Mouse (Mus musculus) neural tube, embryonic 14.5 days (tissue): ENCODE results near the gene Hk3. TPM values are rescaled to one million over a fixed set of nuclear protein-coding genes. Genes with fewer than 3 reads are reported as not detected.

Source experiments
- ATAC-seq: fragments of 200-750 bp; cut with Nextera tagmentation; 2 replicates; pipeline ENCODE4 v1.8.0; 2017; ENCODE audit warnings: low read depth, mild to moderate bottlenecking, moderate TSS enrichment, moderate library complexity
- H3K27ac ChIP-seq: fragments of 300-500 bp; sonication (generic); 2 replicates; pipeline ENCODE4 v1.5.1; 2014; ENCODE audit warnings: low read depth, mild to moderate bottlenecking, control low read depth, low read length, moderate library complexity, mixed read lengths
- H3K27me3 ChIP-seq: fragments of 300-500 bp; sonication (generic); 2 replicates; pipeline ENCODE4 v1.6.1; 2014; ENCODE audit warnings: low read length; ENCODE audit not compliant: control insufficient read depth, insufficient read depth
- H3K36me3 ChIP-seq: fragments of 300-500 bp; sonication (generic); 2 replicates; pipeline ENCODE4 v1.6.1; 2014; ENCODE audit warnings: low read length, mixed read lengths; ENCODE audit not compliant: control insufficient read depth, insufficient read depth
- H3K4me1 ChIP-seq: fragments of 300-500 bp; sonication (generic); 2 replicates; pipeline ENCODE4 v1.6.1; 2014; ENCODE audit warnings: low read length; ENCODE audit not compliant: control insufficient read depth, insufficient read depth
- H3K4me2 ChIP-seq: fragments of 300-500 bp; sonication (generic); 2 replicates; pipeline ENCODE4 v1.6.1; 2014; ENCODE audit warnings: mild to moderate bottlenecking, low read depth, low read length, control low read depth
- H3K4me3 ChIP-seq: fragments of 300-500 bp; sonication (generic); 2 replicates; pipeline ENCODE4 v1.5.1; 2014; ENCODE audit warnings: low read depth, low read length, control low read depth, mixed read lengths
- H3K9ac ChIP-seq: fragments of 300-500 bp; sonication (generic); replicated peaks from 2 replicates; pipeline ENCODE4 v1.6.1; 2014; ENCODE audit warnings: low read depth, mild to moderate bottlenecking, control low read depth, low read length, mixed read lengths
- H3K9me3 ChIP-seq: fragments of 300-500 bp; sonication (generic); 2 replicates; pipeline ENCODE4 v1.6.1; 2016; ENCODE audit warnings: low read length; ENCODE audit not compliant: control insufficient read depth
- WGBS: fragments of 180-500 bp; shearing (Covaris S2); extraction: QIAGEN DNeasy Blood & Tissue Kit; methylation state at CpG from one replicate; pipeline ENCODE4 v1.1.7; 2014; 5-methylcytosine and 5-hydroxymethylcytosine counted together
- polyA plus RNA-seq: library from polyadenylated mRNA; unstranded; fragments of >200 nt; fragmentation: Nextera tagmentation; extraction: Ambion mirVana; gene quantifications from 2 replicates; pipeline ENCODE4 v1.2.1, GENCODE M21; 2014

Gene Hk3
- polyA plus RNA-seq: 0.13 and 1.0 TPM in 2 replicates

- Histone ChIP-seq H3K27me3 (no peaks in the 10 kb centered on the region), H3K9ac (no peak within 1 kb of the TSS), H3K4me2 (no peak within 1 kb of the TSS), H3K36me3 (no peaks in the 10 kb centered on the region), H3K9me3 (no peaks in the 10 kb centered on the region), H3K4me3 (no peak within 1 kb of the TSS), H3K4me1 (no peaks in the 10 kb centered on the region), H3K27ac (no peak within 1 kb of the TSS)
- no peak for ATAC-seq
- 91% methylated on average over 13 of the region's 13 CpGs for WGBS
Observed at GRCm38 (mm10) chr13:55021194-55021779, at the start of gene Hk3. Gene Hk3, minus strand, starts transcription at chr13:55021385.

- no peaks in the 10 kb centered on the region for H3K9me3 ChIP-seq
- no peak overlapping the region for H3K4me2 ChIP-seq
- H3K36me3 ChIP-seq: no peaks in the 10 kb centered on the region
- 71% methylated on average over 7 of the region's 7 CpGs for WGBS
- no peak overlapping the region for H3K4me3 ChIP-seq
- H3K27me3 ChIP-seq: no peaks in the 10 kb centered on the region
- no peaks in the 10 kb centered on the region for H3K4me1 ChIP-seq
- no peak overlapping the region for H3K27ac ChIP-seq
- no peak overlapping the region for H3K9ac ChIP-seq
- ATAC-seq: no peak
Observed at GRCm38 (mm10) chr13:55069719-55070118, 48.5 kb upstream of the Hk3 start.

DNA sequence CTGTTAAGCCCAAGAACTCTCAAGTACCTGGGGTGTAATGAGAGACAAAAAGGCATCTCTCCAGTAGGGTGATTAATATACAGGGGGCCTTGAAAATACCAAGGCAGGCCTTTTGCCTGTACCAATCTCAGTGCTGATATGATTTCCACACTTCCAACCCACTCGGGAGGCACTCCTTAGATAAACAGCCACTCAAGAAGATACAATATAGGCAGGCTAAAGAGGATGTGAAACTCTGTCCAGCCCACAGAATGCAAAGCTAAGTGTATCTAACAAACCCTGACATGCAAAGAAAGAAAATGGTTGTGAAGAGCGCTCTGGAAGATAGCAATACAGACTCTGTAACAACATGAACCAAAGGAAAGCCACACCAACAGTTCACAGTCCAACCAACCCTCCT, 42.1 kb upstream of the Hk3 start:
- no peaks in the 10 kb centered on the region for H3K4me1 ChIP-seq
- 84% methylated on average over 2 of the region's 2 CpGs for WGBS
- H3K4me3 ChIP-seq: no peak overlapping the region
- no peak overlapping the region for H3K4me2 ChIP-seq
- no peak overlapping the region for H3K9ac ChIP-seq
- no peak for ATAC-seq
- H3K27me3 ChIP-seq: no peaks in the 10 kb centered on the region
- no peak overlapping the region for H3K27ac ChIP-seq
- H3K9me3 ChIP-seq: no peaks in the 10 kb centered on the region
- H3K36me3 ChIP-seq: no peaks in the 10 kb centered on the region

GRCm38 (mm10) chr13:55058042-55058441, 36.9 kb upstream of the Hk3 start:
- Histone ChIP-seq H3K27me3 (no peaks in the 10 kb centered on the region), H3K4me1 (no peaks in the 10 kb centered on the region), H3K9ac (no peak overlapping the region), H3K27ac (no peak overlapping the region), H3K4me3 (no peak overlapping the region), H3K9me3 (no peaks in the 10 kb centered on the region), H3K36me3 (no peaks in the 10 kb centered on the region), H3K4me2 (no peak overlapping the region)
- no peak for ATAC-seq
- WGBS: 98% methylated on average over 2 of the region's 2 CpGs

DNA sequence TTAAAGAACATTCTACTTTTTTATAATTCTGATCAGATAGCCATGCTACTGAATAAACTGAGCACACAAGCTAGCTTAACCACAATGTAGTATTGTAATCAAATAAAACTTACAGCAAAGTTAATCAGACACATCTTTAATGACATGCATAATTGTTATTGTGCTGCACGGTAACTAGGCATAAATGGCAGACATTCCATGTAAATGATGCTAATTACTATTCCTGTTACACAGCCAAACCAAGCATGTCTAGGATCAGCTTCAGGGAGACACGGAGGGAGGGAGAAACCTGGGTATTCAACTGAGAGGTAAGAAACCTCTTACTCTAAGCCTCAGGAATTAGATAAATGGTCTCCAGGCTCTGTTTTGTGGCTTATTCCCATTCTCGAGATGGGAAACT, 26.5 kb upstream of the Hk3 start:
- no peaks in the 10 kb centered on the region for H3K4me1 ChIP-seq
- H3K27ac ChIP-seq: no peak overlapping the region
- no peak overlapping the region for H3K4me2 ChIP-seq
- 0 out of 2 replicates have a peak, but pooled peaks cover 4% of the 10 kb centered on the region for H3K36me3 ChIP-seq
- ATAC-seq: no peak
- WGBS: 44% methylated on average over 3 of the region's 3 CpGs
- no peaks in the 10 kb centered on the region for H3K27me3 ChIP-seq
- H3K9ac ChIP-seq: no peak overlapping the region
- no peak overlapping the region for H3K4me3 ChIP-seq
- no peaks in the 10 kb centered on the region for H3K9me3 ChIP-seq

DNA sequence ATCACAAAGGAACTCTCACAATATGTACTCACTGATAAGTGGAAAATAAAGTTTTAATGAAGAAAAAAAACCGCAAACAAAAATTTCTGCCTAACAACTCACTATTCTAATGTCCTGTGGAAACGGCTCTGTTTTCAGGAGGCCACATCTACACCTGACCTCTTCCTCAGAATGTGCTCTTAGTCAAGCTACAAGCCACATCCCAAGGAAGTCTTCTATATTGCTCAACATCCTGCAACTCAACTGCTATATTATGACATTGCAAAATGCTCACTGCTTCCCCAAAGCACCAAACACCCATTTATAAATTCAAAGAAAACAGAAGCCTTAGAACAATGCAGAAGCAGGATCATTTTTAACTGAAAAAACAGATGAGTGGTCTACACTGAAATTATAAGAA, 18.8 kb upstream of the Hk3 start:
- Histone ChIP-seq H3K9ac (no peak overlapping the region), H3K27me3 (no peaks in the 10 kb centered on the region), H3K4me3 (no peak overlapping the region), H3K27ac (no peak overlapping the region), H3K36me3 (no peaks in the 10 kb centered on the region), H3K4me2 (no peak overlapping the region), H3K9me3 (no peaks in the 10 kb centered on the region), H3K4me1 (no peaks in the 10 kb centered on the region)
- WGBS: 96% methylated on average over 2 of the region's 2 CpGs
- ATAC-seq: no peak

DNA sequence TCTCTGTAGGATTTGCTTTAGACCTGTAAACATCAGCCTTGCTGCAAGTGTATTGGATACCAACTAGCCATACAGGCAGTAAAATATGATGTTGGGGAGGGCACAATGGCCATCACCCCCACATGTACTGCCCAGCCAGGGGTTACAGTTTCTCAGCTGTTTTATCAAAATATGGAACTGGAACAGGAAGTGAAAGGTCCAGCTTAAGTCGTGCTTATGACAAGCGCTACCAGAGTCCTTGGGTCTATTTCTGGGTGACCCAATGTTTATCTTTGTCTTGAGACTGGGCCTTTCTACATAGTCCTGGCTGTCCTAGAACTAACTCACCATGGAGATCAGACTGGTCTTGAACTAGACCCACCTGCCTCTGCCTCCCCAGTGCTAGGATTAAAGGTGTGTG, 3.0 kb upstream of the Hk3 start:
- Histone ChIP-seq H3K9ac (no peak overlapping the region), H3K27me3 (no peaks in the 10 kb centered on the region), H3K4me1 (no peaks in the 10 kb centered on the region), H3K27ac (no peak overlapping the region), H3K36me3 (peaks cover 3% of the 10 kb centered on the region; the same call in 1 of the 2 replicates), H3K9me3 (no peaks in the 10 kb centered on the region), H3K4me2 (no peak overlapping the region), H3K4me3 (no peak overlapping the region)
- no peak for ATAC-seq
- WGBS: 93% methylated on average over 2 of the region's 2 CpGs

DNA sequence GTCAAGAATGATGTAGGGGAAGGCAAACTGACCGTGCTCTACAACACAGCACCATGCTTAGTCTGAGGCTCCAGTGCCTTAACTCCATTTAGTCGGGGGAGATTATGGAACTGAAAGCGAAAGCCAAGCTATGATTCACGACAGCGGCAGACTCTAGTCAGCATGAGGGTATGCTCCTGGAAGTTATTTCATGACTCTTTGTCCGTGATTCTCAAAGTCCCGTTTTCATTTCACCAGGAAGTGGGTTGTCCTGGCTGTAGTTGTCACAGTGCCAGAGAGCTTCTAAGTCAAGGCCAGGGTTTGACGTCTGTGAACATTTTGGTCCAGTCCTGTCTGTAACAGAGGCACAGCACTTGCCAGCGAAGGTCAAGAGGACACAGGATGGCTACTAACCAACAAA, 1.5 kb upstream of the Hk3 start:
- Histone ChIP-seq H3K9ac (no peak overlapping the region), H3K4me3 (no peak overlapping the region), H3K9me3 (no peaks in the 10 kb centered on the region), H3K27ac (no peak overlapping the region), H3K36me3 (no peaks in the 10 kb centered on the region), H3K27me3 (no peaks in the 10 kb centered on the region), H3K4me1 (no peaks in the 10 kb centered on the region), H3K4me2 (no peak overlapping the region)
- no peak for ATAC-seq
- 76% methylated on average over 9 of the region's 9 CpGs for WGBS

DNA sequence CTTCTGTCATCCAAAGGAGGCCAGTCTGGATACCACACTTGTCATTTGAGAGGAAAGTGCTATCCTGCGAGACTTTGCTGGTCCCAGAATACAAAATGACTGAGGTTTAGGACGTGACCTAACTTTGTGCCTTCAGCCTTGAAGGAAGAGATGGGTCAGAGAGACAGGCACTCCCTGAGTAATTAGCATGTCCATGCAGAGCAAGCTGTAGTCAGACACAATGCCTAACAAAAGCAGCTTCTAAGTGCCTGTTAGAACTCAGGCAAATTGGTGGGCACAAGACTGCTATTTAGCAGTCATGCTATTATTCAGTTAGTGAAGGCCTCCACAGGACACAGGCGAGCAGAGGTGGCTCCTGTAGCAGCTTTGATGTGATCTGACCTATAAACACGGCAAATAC, 1.1 kb upstream of the Hk3 start:
- 25% methylated on average over 4 of the region's 4 CpGs for WGBS
- H3K4me1 ChIP-seq: no peaks in the 10 kb centered on the region
- ATAC-seq: no peak
- H3K27me3 ChIP-seq: no peaks in the 10 kb centered on the region
- H3K4me3 ChIP-seq: no peak overlapping the region
- H3K9ac ChIP-seq: no peak overlapping the region
- no peaks in the 10 kb centered on the region for H3K36me3 ChIP-seq
- no peak overlapping the region for H3K27ac ChIP-seq
- H3K4me2 ChIP-seq: no peak overlapping the region
- no peaks in the 10 kb centered on the region for H3K9me3 ChIP-seq
